Mouse (Mus musculus) hindbrain, embryonic 11.5 days (tissue): Measurements from ENCODE around the gene Dag1. TPM values are rescaled to one million over a fixed set of nuclear protein-coding genes. Genes with fewer than 3 reads are reported as not detected.

Source experiments
- ATAC-seq: fragments of 200-750 bp; cut with Nextera tagmentation; 2 replicates; pipeline ENCODE4 v1.8.0; 2017; ENCODE audit warnings: mild to moderate bottlenecking, moderate TSS enrichment, moderate library complexity; ENCODE audit not compliant: low FRiP score
- DNase-seq: peaks from one replicate; pipeline ENCODE4 v3.0.0-alpha.2; 2015; ENCODE audit warnings: low spot score
- H3K27ac ChIP-seq: fragments of 300-500 bp; sonication (generic); 2 replicates; pipeline ENCODE4 v1.5.1; 2014; ENCODE audit warnings: mild to moderate bottlenecking, low read depth, low read length
- H3K27me3 ChIP-seq: fragments of 300-500 bp; sonication (generic); 2 replicates; pipeline ENCODE4 v1.6.1; 2014; ENCODE audit warnings: mild to moderate bottlenecking, low read length, moderate library complexity, mixed read lengths; ENCODE audit not compliant: control insufficient read depth, insufficient read depth
- H3K36me3 ChIP-seq: fragments of 300-500 bp; sonication (generic); 2 replicates; pipeline ENCODE4 v1.6.1; 2014; ENCODE audit warnings: mild to moderate bottlenecking, low read length, moderate library complexity, mixed read lengths; ENCODE audit not compliant: control insufficient read depth, insufficient read depth
- H3K4me1 ChIP-seq: fragments of 300-500 bp; sonication (generic); replicated peaks from 2 replicates; pipeline ENCODE4 v1.6.1; 2014; ENCODE audit warnings: low read length, mixed read lengths; ENCODE audit not compliant: control insufficient read depth, insufficient read depth
- H3K4me2 ChIP-seq: fragments of 300-500 bp; sonication (generic); replicated peaks from 2 replicates; pipeline ENCODE4 v1.6.1; 2014; ENCODE audit warnings: mild to moderate bottlenecking, low read depth, low read length
- H3K4me3 ChIP-seq: fragments of 300-500 bp; sonication (generic); 2 replicates; pipeline ENCODE4 v1.5.1; 2014; ENCODE audit warnings: low read depth, low read length
- H3K9ac ChIP-seq: fragments of 300-500 bp; sonication (generic); 2 replicates; pipeline ENCODE4 v1.6.1; 2014; ENCODE audit warnings: low read depth, low read length
- H3K9me3 ChIP-seq: fragments of 300-500 bp; sonication (generic); 2 replicates; pipeline ENCODE4 v1.6.1; 2016; ENCODE audit warnings: low read length; ENCODE audit not compliant: control insufficient read depth
- WGBS: fragments of 180-500 bp; shearing (Covaris S2); extraction: QIAGEN DNeasy Blood & Tissue Kit; methylation state at CpG from one replicate; pipeline ENCODE4 v1.1.7; 2014; 5-methylcytosine and 5-hydroxymethylcytosine counted together
- polyA plus RNA-seq: library from polyadenylated mRNA; unstranded; fragments of >200 nt; fragmentation: Nextera tagmentation; extraction: Ambion mirVana; gene quantifications from 2 replicates; pipeline ENCODE4 v1.2.1, GENCODE M21; 2014

The Dag1 gene
- polyA plus RNA-seq, 1 experiment from 2014 or later, result 51.0 TPM

GRCm38 (mm10) chr9:108189787-108190679, 73.7 kb downstream of the Dag1 start, which contains the start of gene Bsn:
Gene Bsn, minus strand, starts transcription at chr9:108190384.
- H3K4me2 ChIP-seq, result peak within 1 kb of the TSS; percentile 79
- DNase-seq (peak; percentile 92), ATAC-seq (peak; percentile 89)
- peak within 1 kb of the TSS; percentile 65 for H3K27ac ChIP-seq
- WGBS, result 2% methylated on average over 57 of the region's 91 CpGs
- H3K9ac ChIP-seq, result peak within 1 kb of the TSS; percentile 81
- H3K27me3 ChIP-seq, result no peaks in the 10 kb centered on the region
- no peaks in the 10 kb centered on the region for H3K4me1 ChIP-seq
- H3K4me3 ChIP-seq, result peak within 1 kb of the TSS; percentile 74
- H3K36me3 ChIP-seq, result no peaks in the 10 kb centered on the region
- H3K9me3 ChIP-seq, result no peaks in the 10 kb centered on the region

DNA sequence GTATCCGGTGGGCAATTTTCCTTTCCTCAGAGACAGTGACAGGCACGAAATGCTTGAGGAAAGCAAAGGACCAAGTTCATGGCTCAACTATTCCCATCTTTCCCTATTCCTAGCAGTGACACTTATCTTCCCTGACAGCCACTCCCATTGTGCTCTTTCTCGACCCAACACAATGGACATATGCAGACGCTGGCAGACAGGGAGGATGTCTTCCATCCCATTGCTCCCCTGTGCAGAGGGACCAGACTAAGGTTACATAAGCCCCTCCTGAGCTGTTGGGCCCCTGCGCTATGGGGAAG, 74.3 kb downstream of the Dag1 start:
- DNase-seq (no peak), ATAC-seq (no peak)
- H3K9ac ChIP-seq, result peak overlapping the region; percentile 81
- no peaks in the 10 kb centered on the region for H3K36me3 ChIP-seq
- no peaks in the 10 kb centered on the region for H3K9me3 ChIP-seq
- H3K4me2 ChIP-seq, result peak overlapping the region; percentile 79
- peak overlapping the region; percentile 65; the same call in 1 of the 2 replicates for H3K27ac ChIP-seq
- WGBS, result 30% methylated on average over 5 of the region's 5 CpGs
- peak overlapping the region; percentile 74 for H3K4me3 ChIP-seq
- H3K27me3 ChIP-seq, result no peaks in the 10 kb centered on the region
- H3K4me1 ChIP-seq, result no peaks in the 10 kb centered on the region

DNA sequence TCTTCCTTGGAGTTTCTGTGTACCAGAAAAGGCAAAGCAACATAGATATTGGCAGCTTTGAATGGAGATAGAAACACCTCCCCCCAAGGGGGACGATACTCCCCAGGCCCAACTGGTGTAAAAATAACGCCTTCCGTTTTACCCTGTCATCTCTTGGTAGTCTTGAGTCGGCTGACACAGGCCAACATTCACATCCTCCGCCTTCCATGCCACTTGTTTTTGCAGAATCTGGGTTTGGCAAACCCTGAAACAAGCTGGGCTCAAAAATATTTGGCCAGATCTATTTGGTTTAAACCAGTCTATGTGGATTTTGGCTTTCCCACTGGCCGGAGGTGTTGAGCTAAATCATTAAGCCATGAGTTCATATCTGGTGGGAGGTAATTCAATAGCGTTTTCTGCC, 74.7 kb downstream of the Dag1 start:
- Histone ChIP-seq H3K36me3 (no peaks in the 10 kb centered on the region), H3K27ac (no peak overlapping the region), H3K9me3 (no peaks in the 10 kb centered on the region), H3K9ac (no peak overlapping the region), H3K4me1 (no peaks in the 10 kb centered on the region), H3K4me2 (peak overlapping the region; percentile 79), H3K27me3 (no peaks in the 10 kb centered on the region), H3K4me3 (peak overlapping the region; percentile 74)
- no peak for DNase-seq
- 79% methylated on average over 7 of the region's 7 CpGs for WGBS
- ATAC-seq, result no peak

- Histone ChIP-seq H3K27me3 (no peaks in the 10 kb centered on the region), H3K36me3 (no peaks in the 10 kb centered on the region), H3K4me3 (no peak overlapping the region), H3K9me3 (no peaks in the 10 kb centered on the region), H3K27ac (no peak overlapping the region), H3K4me1 (no peaks in the 10 kb centered on the region), H3K4me2 (no peak overlapping the region), H3K9ac (no peak overlapping the region)
- WGBS, result 82% methylated on average over 8 of the region's 8 CpGs
- DNase-seq (no peak), ATAC-seq (no peak)
Observed at GRCm38 (mm10) chr9:108188511-108188910, 75.2 kb downstream of the Dag1 start.

DNA sequence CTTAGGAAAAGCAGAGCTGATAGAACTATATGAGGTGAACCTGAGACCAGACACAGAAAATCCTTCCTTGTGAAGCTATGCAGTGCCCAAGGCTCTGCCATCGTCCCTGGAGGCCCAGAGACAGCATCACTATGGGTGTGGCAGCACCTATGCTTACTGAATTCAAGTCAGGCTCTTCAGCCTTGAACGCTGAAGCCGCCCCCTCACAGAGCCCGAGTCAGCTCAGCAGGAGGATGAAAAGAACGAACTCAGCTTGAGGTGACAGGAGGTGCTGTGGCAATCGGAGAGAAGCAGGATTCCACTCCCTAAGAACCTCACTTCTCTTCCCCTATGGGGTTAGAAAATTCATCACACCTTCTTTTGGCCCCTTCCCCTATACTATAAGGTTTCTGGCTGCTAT, 76.1 kb downstream of the Dag1 start:
- DNase-seq (no peak), ATAC-seq (no peak)
- H3K36me3 ChIP-seq, result no peaks in the 10 kb centered on the region
- H3K4me1 ChIP-seq, result no peaks in the 10 kb centered on the region
- H3K4me2 ChIP-seq, result no peak overlapping the region
- no peak overlapping the region for H3K27ac ChIP-seq
- no peaks in the 10 kb centered on the region for H3K27me3 ChIP-seq
- H3K9me3 ChIP-seq, result no peaks in the 10 kb centered on the region
- 44% methylated on average over 6 of the region's 6 CpGs for WGBS
- H3K9ac ChIP-seq, result no peak overlapping the region
- H3K4me3 ChIP-seq, result no peak overlapping the region

DNA sequence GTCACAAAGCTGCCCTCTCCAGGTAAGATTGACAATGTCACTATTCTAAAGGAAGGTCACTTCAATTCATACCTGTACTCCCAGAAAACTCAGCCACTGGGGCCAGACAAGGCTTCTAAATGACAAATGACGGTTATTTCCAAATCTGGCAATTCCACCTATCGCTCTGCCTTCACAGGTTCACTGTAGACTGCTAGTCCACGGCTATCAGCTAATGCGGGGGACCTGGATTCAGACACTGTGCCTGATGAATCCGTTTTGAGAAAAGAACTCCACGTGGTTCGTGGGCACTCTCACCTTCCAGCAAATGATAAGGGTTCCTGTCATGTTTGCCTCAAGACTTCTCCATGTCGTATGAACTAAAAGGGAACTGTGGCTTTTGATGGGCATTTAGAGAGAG, 78.0 kb downstream of the Dag1 start:
- Histone ChIP-seq H3K9ac (no peak overlapping the region), H3K9me3 (no peaks in the 10 kb centered on the region), H3K27ac (no peak overlapping the region), H3K4me3 (no peak overlapping the region), H3K4me1 (no peaks in the 10 kb centered on the region), H3K4me2 (no peak overlapping the region), H3K36me3 (no peaks in the 10 kb centered on the region), H3K27me3 (no peaks in the 10 kb centered on the region)
- 82% methylated on average over 8 of the region's 8 CpGs for WGBS
- DNase-seq, result no peak
- no peak for ATAC-seq

DNA sequence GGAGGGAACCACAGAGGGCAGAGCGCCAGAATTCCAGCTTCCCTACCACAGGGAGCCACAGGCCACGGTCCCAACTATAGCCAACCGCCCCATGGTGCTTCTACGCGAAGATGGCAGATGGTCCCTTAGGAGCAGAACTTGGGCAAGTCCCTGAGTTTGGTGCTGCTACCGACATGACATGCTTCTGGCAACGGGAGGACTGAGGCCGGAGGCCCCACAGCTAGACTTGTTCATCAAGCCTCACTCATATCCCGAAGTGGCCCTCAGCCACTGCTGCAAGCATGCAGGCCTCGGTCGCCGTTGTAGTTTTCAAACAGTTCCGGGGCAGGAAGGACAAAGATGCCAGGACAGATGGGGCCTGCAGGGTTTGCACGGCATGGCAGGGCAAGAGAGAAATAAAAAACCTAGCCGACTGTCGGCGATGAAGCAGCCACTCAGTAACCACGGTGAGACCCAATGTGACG, 80.2 kb downstream of the Dag1 start:
- Histone ChIP-seq H3K27me3 (no peaks in the 10 kb centered on the region), H3K4me1 (0 out of 2 replicates have a peak, but pooled peaks cover 2% of the 10 kb centered on the region), H3K36me3 (no peaks in the 10 kb centered on the region), H3K4me3 (no peak overlapping the region), H3K9me3 (no peaks in the 10 kb centered on the region), H3K4me2 (no peak overlapping the region), H3K9ac (no peak overlapping the region), H3K27ac (no peak overlapping the region)
- DNase-seq (no peak), ATAC-seq (no peak)
- WGBS, result 93% methylated on average over 19 of the region's 19 CpGs

- no peak overlapping the region for H3K9ac ChIP-seq
- WGBS, result 73% methylated on average over 11 of the region's 11 CpGs
- ATAC-seq (no peak), DNase-seq (no peak)
- no peaks in the 10 kb centered on the region for H3K27me3 ChIP-seq
- H3K9me3 ChIP-seq, result no peaks in the 10 kb centered on the region
- no peak overlapping the region for H3K4me3 ChIP-seq
- H3K4me2 ChIP-seq, result no peak overlapping the region
- H3K36me3 ChIP-seq, result no peaks in the 10 kb centered on the region
- H3K4me1 ChIP-seq, result 0 out of 2 replicates have a peak, but pooled peaks cover 2% of the 10 kb centered on the region
- no peak overlapping the region for H3K27ac ChIP-seq
Observed at GRCm38 (mm10) chr9:108182806-108183506, 80.8 kb downstream of the Dag1 start.
